Mouse (Mus musculus) liver, adult 2 months (tissue): Measurements from ENCODE around the gene Csrp2. TPM values are rescaled to one million over a fixed set of nuclear protein-coding genes. Genes with fewer than 3 reads are reported as not detected.

Source experiments
- DNase-seq: peaks from one replicate; pipeline ENCODE4 v3.0.0-alpha.2; 2011; ENCODE audit warnings: low read depth, low spot score; ENCODE audit errors: extremely low read depth
- H3K27ac ChIP-seq: fragments of 200-500 bp; replicated peaks from 2 replicates; pipeline ENCODE4 v1.5.1; 2012; ENCODE audit warnings: low read depth, mild to moderate bottlenecking, control low read depth, inconsistent platforms, low read length; ENCODE audit not compliant: insufficient read depth
- H3K27me3 ChIP-seq: fragments of 200-500 bp; 2 replicates; pipeline ENCODE4 v1.6.1; 2012; ENCODE audit warnings: mild to moderate bottlenecking, moderate library complexity, low read length, inconsistent platforms; ENCODE audit not compliant: control insufficient read depth, insufficient read depth
- H3K36me3 ChIP-seq: fragments of 200-500 bp; 2 replicates; pipeline ENCODE4 v1.6.1; 2012; ENCODE audit warnings: low read length, inconsistent platforms; ENCODE audit not compliant: control insufficient read depth, insufficient read depth
- H3K4me1 ChIP-seq: fragments of 200-500 bp; 2 replicates; pipeline ENCODE4 v1.6.1; 2011; ENCODE audit warnings: low read length; ENCODE audit not compliant: control insufficient read depth, insufficient read depth
- H3K4me3 ChIP-seq: fragments of 200-500 bp; 2 replicates; pipeline ENCODE4 v1.5.1; 2011; ENCODE audit warnings: low read depth, mild to moderate bottlenecking, control low read depth, low read length, moderate library complexity; ENCODE audit not compliant: insufficient read depth
- H3K79me2 ChIP-seq: fragments of 200-500 bp; 2 replicates; pipeline ENCODE4 v1.6.1; 2012; ENCODE audit warnings: inconsistent platforms, mild to moderate bottlenecking, low read length, moderate library complexity; ENCODE audit not compliant: control insufficient read depth, insufficient read depth
- H3K9ac ChIP-seq: fragments of 200-500 bp; 2 replicates; pipeline ENCODE4 v1.6.1; 2012; ENCODE audit warnings: low read depth, mild to moderate bottlenecking, control low read depth, inconsistent platforms, low read length
- CTCF ChIP-seq: fragments of 200-500 bp; IDR thresholded peaks from 2 replicates; pipeline ENCODE4 v1.5.1; 2011; ENCODE audit warnings: low read depth, low read length, control low read depth
- POLR2A ChIP-seq: fragments of 200-500 bp; IDR thresholded peaks from 2 replicates; pipeline ENCODE4 v1.6.1; 2011; ENCODE audit warnings: low read length, control low read depth; ENCODE audit not compliant: insufficient read depth; ENCODE audit errors: extremely low read depth
- WGBS: fragments of 180-500 bp; shearing (Covaris S2); methylation state at CpG from one replicate; pipeline ENCODE4 v1.1.7; 2018; 5-methylcytosine and 5-hydroxymethylcytosine counted together
- polyA plus RNA-seq: library from polyadenylated mRNA; depleted of rRNA; stranded (reverse); fragments of >200 nt; gene quantifications from 2 replicates; pipeline ENCODE4 v1.2.3, GENCODE M21; 2012
- total RNA-seq: library from RNA; depleted of rRNA; stranded (reverse); fragments of >200 nt; gene quantifications from 2 replicates; pipeline ENCODE4 v1.2.3, GENCODE M21; 2014

The Csrp2 gene
- total and polyA plus RNA-seq, 2 experiments, result 26.0 to 76.8 TPM

DNA sequence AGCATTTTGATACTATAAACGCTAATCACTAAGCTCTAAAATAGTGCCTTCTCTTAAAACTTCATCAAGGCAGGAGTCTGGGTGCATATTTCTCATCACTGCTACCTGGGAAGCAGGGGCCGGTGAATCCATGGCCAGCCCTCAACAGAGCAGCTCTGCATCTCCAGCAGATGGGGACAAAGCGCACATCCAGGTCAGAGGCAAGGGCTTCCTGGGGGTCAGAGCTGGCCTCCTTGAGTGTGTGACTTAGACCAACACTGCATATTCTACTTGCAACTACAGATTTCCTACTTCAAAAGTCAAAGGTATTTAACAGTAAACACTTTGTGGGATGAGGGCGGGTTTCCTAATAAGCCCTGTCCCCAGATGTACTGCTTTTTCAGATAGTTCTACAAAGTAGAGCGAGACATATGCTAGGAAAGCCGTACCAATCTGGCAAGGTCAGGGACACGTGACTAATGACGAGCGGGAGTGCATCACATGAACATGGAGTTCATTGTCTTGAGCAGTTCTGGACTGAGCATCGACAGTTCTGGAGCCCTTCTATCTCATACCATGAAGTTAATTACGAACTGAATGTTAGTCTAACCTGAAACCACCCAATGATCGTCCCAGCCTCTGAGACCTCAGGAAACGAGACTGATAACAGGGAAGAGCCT, 21.3 kb downstream of the Csrp2 start:
- no peak overlapping the region for H3K27ac ChIP-seq
- TF ChIP-seq CTCF, result peak; percentile 32
- TF ChIP-seq POLR2A, result no peak
- DNase-seq, result no peak
- H3K79me2 ChIP-seq, result no peaks in the 10 kb centered on the region
- H3K27me3 ChIP-seq, result no peaks in the 10 kb centered on the region
- H3K4me1 ChIP-seq, result no peaks in the 10 kb centered on the region
- no peak overlapping the region for H3K9ac ChIP-seq
- 80% methylated on average over 13 of the region's 13 CpGs for WGBS
- H3K36me3 ChIP-seq, result peaks cover 37% of the 10 kb centered on the region
- H3K4me3 ChIP-seq, result no peak overlapping the region

DNA sequence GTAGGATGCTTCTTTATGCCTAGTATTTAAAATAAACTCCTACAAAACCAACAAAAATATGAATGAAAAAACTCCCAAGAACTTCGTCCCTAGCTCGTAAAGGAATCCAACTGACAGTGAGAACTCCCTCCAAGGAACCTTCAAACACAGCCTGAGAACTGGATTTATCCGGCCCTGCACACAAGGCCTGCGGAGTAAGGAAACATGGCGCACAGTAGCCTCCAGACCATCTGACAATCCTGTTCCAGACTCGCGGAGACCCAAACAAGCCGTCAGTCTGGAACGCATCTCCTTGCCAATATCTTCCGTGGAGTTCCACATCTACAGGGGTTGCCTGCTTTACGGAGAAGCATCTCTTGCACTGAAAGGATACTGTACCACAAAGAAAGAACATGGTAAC, 22.4 kb downstream of the Csrp2 start:
- no peak overlapping the region for H3K9ac ChIP-seq
- no peaks in the 10 kb centered on the region for H3K79me2 ChIP-seq
- no peaks in the 10 kb centered on the region for H3K27me3 ChIP-seq
- H3K4me3 ChIP-seq, result no peak overlapping the region
- no peaks in the 10 kb centered on the region for H3K4me1 ChIP-seq
- H3K27ac ChIP-seq, result no peak overlapping the region
- no peak for TF ChIP-seq CTCF
- no peak for TF ChIP-seq POLR2A
- H3K36me3 ChIP-seq, result peaks cover 34% of the 10 kb centered on the region
- WGBS, result 95% methylated on average over 11 of the region's 11 CpGs
- DNase-seq, result no peak

DNA sequence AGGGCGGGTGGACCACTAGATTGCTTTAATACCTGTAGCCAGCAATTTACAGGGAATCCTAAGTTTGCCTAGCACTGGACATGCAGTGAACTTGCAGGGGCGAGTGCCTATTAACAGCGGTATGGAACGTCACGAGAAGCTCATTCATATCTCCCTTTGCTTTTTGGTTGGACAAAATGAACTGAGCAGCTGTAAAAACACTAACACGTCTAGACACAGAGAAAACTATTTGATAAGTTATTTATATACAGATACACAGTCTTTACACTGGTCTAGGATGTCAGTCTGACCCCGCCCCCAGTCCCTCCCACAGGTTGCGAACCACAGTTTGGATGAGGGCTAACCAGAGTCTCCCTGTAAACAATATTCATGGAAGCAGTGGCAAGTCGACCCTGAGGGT, 23.2 kb downstream of the Csrp2 start:
- no peaks in the 10 kb centered on the region for H3K27me3 ChIP-seq
- H3K27ac ChIP-seq, result no peak overlapping the region
- peaks cover 29% of the 10 kb centered on the region for H3K36me3 ChIP-seq
- TF ChIP-seq CTCF (no peak), POLR2A (no peak)
- no peak overlapping the region for H3K9ac ChIP-seq
- H3K4me3 ChIP-seq, result no peak overlapping the region
- H3K79me2 ChIP-seq, result no peaks in the 10 kb centered on the region
- no peaks in the 10 kb centered on the region for H3K4me1 ChIP-seq
- whole genome bisulfite sequencing, result 89% methylated on average over 9 of the region's 9 CpGs
- DNase-seq, result no peak

DNA sequence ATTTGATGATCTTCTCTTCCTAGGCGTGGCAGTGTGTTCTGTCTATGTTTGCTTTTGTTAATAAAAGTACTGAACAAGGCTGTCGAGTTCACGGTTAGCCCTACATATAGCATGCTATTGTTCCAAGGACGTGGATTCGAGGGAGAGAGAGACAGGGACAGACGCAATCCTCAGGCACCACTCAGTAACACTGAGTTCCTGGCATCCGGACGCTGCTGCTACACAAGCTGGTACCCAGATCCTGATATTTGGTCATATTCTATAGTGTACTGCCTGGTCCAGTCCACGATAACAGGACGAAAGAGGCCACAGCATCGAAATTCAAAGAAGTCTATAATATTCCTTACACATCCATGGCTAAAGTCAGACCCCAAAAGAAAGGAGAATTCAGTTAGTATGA, 24.6 kb downstream of the Csrp2 start:
- no peaks in the 10 kb centered on the region for H3K27me3 ChIP-seq
- peaks cover 22% of the 10 kb centered on the region for H3K36me3 ChIP-seq
- H3K9ac ChIP-seq, result no peak overlapping the region
- no peak for TF ChIP-seq CTCF
- TF ChIP-seq POLR2A, result no peak
- H3K79me2 ChIP-seq, result no peaks in the 10 kb centered on the region
- DNase-seq, result no peak
- H3K4me3 ChIP-seq, result no peak overlapping the region
- H3K4me1 ChIP-seq, result no peaks in the 10 kb centered on the region
- WGBS, result 92% methylated on average over 11 of the region's 11 CpGs
- no peak overlapping the region for H3K27ac ChIP-seq

GRCm38 (mm10) chr10:110945966-110946365, 26.4 kb downstream of the Csrp2 start:
- no peak for DNase-seq
- no peak overlapping the region for H3K27ac ChIP-seq
- TF ChIP-seq CTCF, result no peak
- no peak for TF ChIP-seq POLR2A
- H3K9ac ChIP-seq, result no peak overlapping the region
- peaks cover 22% of the 10 kb centered on the region for H3K36me3 ChIP-seq
- no peaks in the 10 kb centered on the region for H3K79me2 ChIP-seq
- H3K4me3 ChIP-seq, result no peak overlapping the region
- H3K27me3 ChIP-seq, result no peaks in the 10 kb centered on the region
- H3K4me1 ChIP-seq, result no peaks in the 10 kb centered on the region
- 92% methylated on average over 12 of the region's 12 CpGs for WGBS

GRCm38 (mm10) chr10:110947574-110947973, 28.0 kb downstream of the Csrp2 start:
- no peak overlapping the region for H3K9ac ChIP-seq
- 91% methylated on average over 4 of the region's 4 CpGs for WGBS
- no peak overlapping the region for H3K4me3 ChIP-seq
- peaks cover 17% of the 10 kb centered on the region for H3K36me3 ChIP-seq
- H3K27ac ChIP-seq, result no peak overlapping the region
- H3K79me2 ChIP-seq, result no peaks in the 10 kb centered on the region
- H3K27me3 ChIP-seq, result no peaks in the 10 kb centered on the region
- TF ChIP-seq POLR2A (no peak), CTCF (no peak)
- DNase-seq, result no peak
- peaks cover 9% of the 10 kb centered on the region; the same call in 1 of the 2 replicates for H3K4me1 ChIP-seq
